Mouse (Mus musculus): ENCODE measurements at regions not wholly inside any gene's neighbourhood (a gene's known extent, or its start where the extent isn't known, plus 50 kb on each side); places are given as distances from the start of the nearest gene placed in this dataset.

DNA sequence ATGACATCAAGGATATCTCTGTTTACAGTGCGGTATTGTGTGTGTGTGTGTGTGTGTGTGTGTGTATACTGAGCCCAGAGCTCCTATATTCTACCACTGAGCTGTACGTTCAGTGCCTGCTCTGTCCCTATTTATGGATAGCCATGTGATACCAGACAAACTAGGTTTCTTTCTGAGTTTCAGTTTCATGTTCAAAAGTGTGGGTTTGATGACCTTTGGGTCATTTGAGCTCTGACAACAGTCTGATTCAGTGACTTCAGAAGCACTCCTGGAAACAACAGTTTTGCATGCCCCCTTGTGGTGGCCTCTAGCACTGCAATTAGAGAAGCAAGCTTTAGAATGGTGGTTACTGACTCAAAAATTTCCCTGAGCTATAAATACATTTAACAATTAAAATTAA, 50.9 kb upstream of the Tent2 start:
- peak; percentile 77 for DNase-seq (ENCODE audit: extremely low spot score, low spot score)

- no peak for DNase-seq (ENCODE audit: extremely low spot score, low spot score)
These were observed 50.7 kb upstream of the Homer1 start for GRCm38 (mm10) chr13:93248711-93249110.

Measured in neural tube, embryonic 10.5 days (tissue).